7 mouse cellular contexts compared by ENCODE assay signal in genomic region chr7:30973501-30974289, GRCm38 (mm10). TPM values are rescaled to one million over a fixed set of nuclear protein-coding genes. Genes with fewer than 3 reads are reported as not detected.
DNase-seq lines count a peak whose midpoint lies in the region; ATAC-seq lines count a peak whose summit lies in the region.

Fam187b (plus strand) TSS chr7:30973790.

- ATAC-seq in inflammation-experienced regulatory T-cells, adult 6 months: peak; percentile 91
- ATAC-seq in limb, embryonic 11.5 days (ENCODE audit: insufficient number of reproducible peaks, low FRiP score, low TSS enrichment, low read depth): peak; percentile 73
- ATAC-seq in midbrain, embryonic 13.5 days: peak; percentile 85

- H3K4me3 ChIP-seq in limb, embryonic 11.5 days (ENCODE audit: low read depth, low read length): peak within 1 kb of the TSS; percentile 40
- H3K4me3 ChIP-seq in midbrain, embryonic 13.5 days (replicated peaks): peak within 1 kb of the TSS; percentile 35

- H3K4me1 ChIP-seq in limb, embryonic 11.5 days (ENCODE audit: control insufficient read depth, insufficient read depth, low read length): 0 out of 2 replicates have a peak, but pooled peaks cover 4% of the 10 kb centered on the region
- peaks cover 12% of the 10 kb centered on the region for H3K4me1 ChIP-seq in midbrain, embryonic 13.5 days (replicated peaks)

- H3K9me3 ChIP-seq in limb, embryonic 11.5 days (ENCODE audit: control insufficient read depth, low read length): no peaks in the 10 kb centered on the region
- no peaks in the 10 kb centered on the region for H3K9me3 ChIP-seq in midbrain, embryonic 13.5 days

- DNase-seq in adrenal gland, adult 8-10 months: peak; percentile 78
- DNase-seq in embryo, embryonic 10.5 days (ENCODE audit: low spot score): peak; percentile 93
- peak; percentile 73 for DNase-seq in gastrocnemius, postnatal 25 days
- peak; percentile 92 for DNase-seq in limb, embryonic 11.5 days (ENCODE audit: low spot score)
- DNase-seq in spleen, adult 12 weeks (ENCODE audit: low spot score): peak; percentile 80

- peak within 1 kb of the TSS; percentile 51 for H3K4me2 ChIP-seq in limb, embryonic 11.5 days (ENCODE audit: low read depth, severe bottlenecking)
- peak within 1 kb of the TSS; percentile 54 for H3K4me2 ChIP-seq in midbrain, embryonic 13.5 days (replicated peaks)

- peaks cover 18% of the 10 kb centered on the region for H3K27me3 ChIP-seq in limb, embryonic 11.5 days (ENCODE audit: control insufficient read depth, insufficient read depth, low read length)
- H3K27me3 ChIP-seq in midbrain, embryonic 13.5 days: peaks cover 23% of the 10 kb centered on the region

- H3K36me3 ChIP-seq in limb, embryonic 11.5 days (ENCODE audit: control insufficient read depth, insufficient read depth, low read length): no peaks in the 10 kb centered on the region
- H3K36me3 ChIP-seq in midbrain, embryonic 13.5 days: no peaks in the 10 kb centered on the region

- no peak within 1 kb of the TSS for H3K27ac ChIP-seq in limb, embryonic 11.5 days (replicated peaks; ENCODE audit: low read depth, low read length)
- H3K27ac ChIP-seq in midbrain, embryonic 13.5 days: no peak within 1 kb of the TSS

- under 1% methylated on average over 37 of the region's 37 CpGs for WGBS in limb, embryonic 11.5 days
- WGBS in midbrain, embryonic 13.5 days: under 1% methylated on average over 37 of the region's 37 CpGs

- H3K9ac ChIP-seq in limb, embryonic 11.5 days (ENCODE audit: low read length): peak within 1 kb of the TSS; percentile 38
- 0 out of 2 replicates have a peak within 1 kb of the TSS, but pooled peaks have one; percentile 19 for H3K9ac ChIP-seq in midbrain, embryonic 13.5 days (replicated peaks)

RNA-seq across cellular contexts. Expression of gene Fam187b, which starts in this region (rescaled TPM):
- 1 to 10 TPM in 2 of 4 experiments, under 1 TPM in 2; 0.38 to 2.2 (median 0.84) TPM for total RNA-seq in adrenal gland, adult 8-10 months (2022)
- not detected for total RNA-seq in gastrocnemius, postnatal 25 days (2021)
- polyA plus RNA-seq in inflammation-experienced regulatory T-cells, adult 6 months (2017; shearing (Covaris generic)): 1 to 10 TPM in 1 of 3 experiments, under 1 TPM in 2; 0.55 to 1.0 (median 0.96) TPM
- 0.81 and 1.2 TPM in 2 replicates for polyA plus RNA-seq in limb, embryonic 11.5 days (2014; fragmentation: Nextera tagmentation; extraction: Ambion mirVana)
- 0.17 and 0.38 TPM in 2 replicates for polyA plus RNA-seq in midbrain, embryonic 13.5 days (2015; fragmentation: Nextera tagmentation; extraction: Ambion mirVana)

Comparison
In these comparisons a context has a peak if more than half of its experiments do, and no peak if none do; other contexts are left out.
1. Peak in DNase-seq in gastrocnemius, postnatal 25 days; RNA of the gene not detected or under 1 TPM.
2. Peak in ATAC-seq, H3K4me3 ChIP-seq, H3K9ac ChIP-seq and H3K4me2 ChIP-seq in midbrain, embryonic 13.5 days; RNA of the gene not detected or under 1 TPM.